Mouse (Mus musculus): ENCODE measurements around the gene 4632433K11Rik.
A peak's percentile ranks its signal among the peaks of the same experiment; 100 is the strongest.
"Not testable (repeated sequence)": the region's sequence is repeated elsewhere in the genome, so short reads cannot be mapped to it uniquely, and the experiment has no call there.

The 4632433K11Rik gene

GRCm38 (mm10) chr7:5056651-5057263 is 22.8 kb downstream of the 4632433K11Rik start:
- no peak for DNase-seq (ENCODE audit: low spot score in 2 of 2)

- no peak for DNase-seq (ENCODE audit: low spot score in 2 of 2)
These were observed 23.5 kb downstream of the 4632433K11Rik start for GRCm38 (mm10) chr7:5057381-5057780.

- peak in 1 of 2 experiments; percentile 37 for DNase-seq (ENCODE audit: low spot score in 2 of 2)
These were observed 23.9 kb downstream of the 4632433K11Rik start for GRCm38 (mm10) chr7:5057804-5058203.

DNA sequence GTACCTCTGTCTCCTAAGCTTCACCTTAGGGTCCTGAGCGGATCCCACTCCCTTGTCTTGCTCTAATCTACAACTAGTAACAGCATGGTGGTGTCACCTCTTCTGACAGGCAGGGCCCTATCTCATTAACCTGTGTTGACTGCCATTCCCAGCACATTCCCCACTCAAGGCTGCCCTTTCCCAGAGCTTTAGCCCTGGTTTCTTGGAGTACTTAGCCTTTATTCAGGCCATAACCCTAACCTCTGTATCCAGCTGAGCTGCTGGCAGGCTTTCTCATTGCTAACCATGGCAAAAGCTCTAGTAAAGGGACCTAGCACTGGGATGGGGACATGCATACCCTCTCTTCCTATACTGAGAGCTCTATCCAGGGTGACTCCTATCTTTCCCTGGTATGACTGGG is 24.7 kb downstream of the 4632433K11Rik start:
- DNase-seq (ENCODE audit: low spot score in 2 of 2): no peak

- no peak for DNase-seq (ENCODE audit: low spot score in 2 of 2)
These were observed 25.5 kb downstream of the 4632433K11Rik start for GRCm38 (mm10) chr7:5059421-5059820.

DNA sequence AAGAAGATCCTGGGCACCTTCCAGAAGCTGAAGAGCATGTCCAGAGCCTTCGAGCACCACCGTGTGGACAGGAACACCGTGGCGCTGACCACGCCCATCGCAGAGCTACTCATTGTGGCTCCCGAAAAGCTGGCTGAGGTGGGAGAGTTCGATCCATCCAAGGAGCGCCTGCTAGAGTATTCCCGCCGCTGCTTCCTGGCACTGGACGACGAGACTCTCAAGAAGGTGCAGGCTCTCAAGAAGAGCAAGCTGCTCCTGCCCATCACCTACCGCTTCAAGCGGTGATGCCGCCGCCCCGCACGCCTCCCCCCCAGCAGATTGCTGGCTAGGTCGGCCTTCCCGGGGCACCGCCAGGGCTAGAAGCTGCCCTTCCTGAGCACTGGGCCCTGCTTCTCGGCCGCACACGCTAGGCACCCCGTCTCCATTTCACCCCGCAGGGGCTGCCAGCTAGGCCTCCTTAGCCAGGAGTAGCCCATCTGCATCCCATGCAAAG is 26.4 kb downstream of the 4632433K11Rik start:
- peak; percentile 51 to 64 for DNase-seq (ENCODE audit: low spot score in 2 of 2)

- DNase-seq (ENCODE audit: low spot score in 2 of 2): peak; percentile 97 to 99
These were observed 27.2 kb downstream of the 4632433K11Rik start for GRCm38 (mm10) chr7:5060944-5061773.

DNA sequence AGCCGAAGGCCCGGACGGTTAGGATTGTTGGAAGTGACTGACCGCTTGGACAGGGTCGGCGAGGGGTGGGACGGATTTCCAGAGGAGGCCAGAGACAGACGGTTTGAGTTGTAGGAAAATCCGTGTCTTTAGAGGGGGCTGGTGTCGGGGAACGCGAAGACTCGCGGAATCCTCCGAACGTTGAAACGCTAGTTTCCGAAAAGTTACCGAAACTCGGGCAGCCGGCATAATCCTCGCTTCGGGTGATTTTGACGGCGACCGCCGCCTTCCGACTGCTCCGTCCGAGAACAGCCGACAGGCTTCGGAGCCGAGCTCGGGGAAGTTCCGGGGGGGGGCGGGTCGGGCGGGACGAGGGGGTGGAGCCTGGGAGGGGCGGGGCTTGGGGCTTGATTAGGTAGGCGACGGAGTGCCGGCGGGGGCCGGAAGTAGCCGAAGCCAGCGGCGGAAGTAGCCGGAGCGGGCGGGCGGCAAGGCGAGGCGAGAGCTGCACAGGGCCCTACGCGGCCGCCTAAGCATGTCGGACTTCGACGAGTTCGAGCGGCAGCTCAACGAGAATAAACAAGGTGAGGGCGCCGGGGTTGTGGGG is 27.9 kb downstream of the 4632433K11Rik start, which contains the start of gene U2af2:
Gene U2af2, plus strand, starts transcription at position 370 of the 586 bp plus-strand sequence.
- DNase-seq (ENCODE audit: low spot score in 2 of 2): peak; percentile 92 to 95

DNA sequence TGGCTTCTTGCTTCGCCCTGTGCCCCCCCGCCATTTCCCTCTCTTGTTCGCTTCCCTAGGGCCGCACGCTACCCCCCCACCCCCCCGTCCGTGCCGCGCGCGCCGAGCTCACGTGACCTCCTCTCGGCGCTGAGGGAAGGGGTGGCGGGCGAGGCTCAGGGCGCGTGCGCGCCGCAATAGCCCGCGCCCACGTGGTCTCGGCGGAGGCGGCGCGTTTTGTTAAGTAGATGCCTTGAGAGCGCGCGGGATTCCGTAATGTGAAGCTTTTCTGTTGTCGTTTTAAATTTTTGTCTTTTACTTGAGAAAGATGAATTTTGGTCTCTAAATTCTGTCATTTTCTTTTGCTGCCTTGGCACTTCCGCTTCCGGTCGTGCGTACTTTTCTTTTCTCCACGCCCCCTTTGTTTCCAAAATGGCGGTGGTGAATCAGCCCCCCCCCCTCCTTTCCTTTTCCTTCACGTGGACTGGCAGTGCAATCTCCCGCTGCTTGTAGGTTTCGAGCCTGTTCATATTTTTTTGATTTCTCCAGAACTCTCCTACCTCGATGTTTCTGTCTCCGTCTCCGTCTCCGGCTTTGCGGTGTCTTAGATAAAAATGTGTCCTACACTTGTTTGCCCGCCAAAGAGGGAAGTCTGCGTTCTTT is 28.6 kb downstream of the 4632433K11Rik start:
- peak; percentile 68 to 69 for DNase-seq (ENCODE audit: low spot score in 2 of 2)

DNA sequence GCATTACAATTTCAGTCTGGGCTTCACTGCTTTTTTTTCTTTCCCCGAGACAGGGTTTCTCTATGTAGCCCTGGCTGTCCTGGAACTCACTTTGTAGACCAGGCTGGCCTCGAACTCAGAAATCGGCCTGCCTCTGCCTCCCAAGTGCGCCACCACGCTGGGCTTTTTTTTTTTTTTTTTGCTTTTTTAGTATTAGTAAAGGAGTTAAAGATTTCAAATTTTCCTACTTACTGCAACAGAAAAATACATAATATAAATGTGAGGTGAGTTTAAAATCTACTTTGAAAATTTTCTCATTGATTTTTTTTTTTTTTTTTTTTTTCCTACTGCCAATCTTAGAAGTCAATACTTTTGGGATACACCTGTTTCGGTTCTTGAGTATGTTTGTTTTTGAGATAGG is 31.0 kb downstream of the 4632433K11Rik start:
- no peak for DNase-seq (ENCODE audit: low spot score in 2 of 2)

DNA sequence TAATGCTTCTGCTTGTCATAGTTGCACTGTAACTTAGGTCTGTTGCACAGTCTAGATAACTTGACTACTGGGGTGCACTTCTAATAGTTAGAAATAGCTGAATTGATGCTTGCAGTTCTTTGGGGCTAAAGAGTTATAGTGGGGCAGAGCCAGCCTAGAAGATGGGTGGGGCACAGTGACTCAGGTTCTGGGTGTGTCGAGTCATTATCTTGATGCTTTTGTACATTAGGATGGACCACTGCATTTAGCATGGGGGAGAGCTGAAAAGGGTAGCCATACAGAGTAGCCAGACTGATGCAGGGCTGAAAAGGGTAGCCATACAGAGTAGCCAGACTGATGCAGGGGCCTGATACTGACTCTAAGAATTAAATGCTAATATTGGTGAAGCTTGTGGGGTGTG is 39.7 kb downstream of the 4632433K11Rik start:
- DNase-seq (ENCODE audit: low spot score in 2 of 2): no peak

- no peak for DNase-seq (ENCODE audit: low spot score in 2 of 2)
These were observed 41.1 kb downstream of the 4632433K11Rik start for GRCm38 (mm10) chr7:5074984-5075383.

DNA sequence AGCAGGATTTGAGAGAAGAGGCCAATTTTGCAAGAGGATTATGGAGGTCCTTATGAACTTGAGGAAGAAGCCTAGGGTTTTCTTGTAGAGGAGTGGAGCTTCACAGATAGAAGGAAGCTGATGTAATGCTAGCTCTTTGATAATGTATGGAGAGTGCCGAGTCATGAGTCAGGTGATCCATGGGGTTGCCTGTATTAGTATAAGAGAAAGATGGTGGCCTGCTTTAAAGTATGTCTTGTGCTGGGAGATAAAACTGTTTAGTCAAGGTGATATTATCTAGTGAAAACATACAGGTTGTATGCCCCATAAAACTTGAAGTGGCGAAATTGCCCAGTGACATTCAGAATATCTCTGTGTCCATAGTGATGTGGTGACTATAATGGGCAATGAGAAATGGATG is 43.0 kb downstream of the 4632433K11Rik start:
- no peak for DNase-seq (ENCODE audit: low spot score in 2 of 2)

DNA sequence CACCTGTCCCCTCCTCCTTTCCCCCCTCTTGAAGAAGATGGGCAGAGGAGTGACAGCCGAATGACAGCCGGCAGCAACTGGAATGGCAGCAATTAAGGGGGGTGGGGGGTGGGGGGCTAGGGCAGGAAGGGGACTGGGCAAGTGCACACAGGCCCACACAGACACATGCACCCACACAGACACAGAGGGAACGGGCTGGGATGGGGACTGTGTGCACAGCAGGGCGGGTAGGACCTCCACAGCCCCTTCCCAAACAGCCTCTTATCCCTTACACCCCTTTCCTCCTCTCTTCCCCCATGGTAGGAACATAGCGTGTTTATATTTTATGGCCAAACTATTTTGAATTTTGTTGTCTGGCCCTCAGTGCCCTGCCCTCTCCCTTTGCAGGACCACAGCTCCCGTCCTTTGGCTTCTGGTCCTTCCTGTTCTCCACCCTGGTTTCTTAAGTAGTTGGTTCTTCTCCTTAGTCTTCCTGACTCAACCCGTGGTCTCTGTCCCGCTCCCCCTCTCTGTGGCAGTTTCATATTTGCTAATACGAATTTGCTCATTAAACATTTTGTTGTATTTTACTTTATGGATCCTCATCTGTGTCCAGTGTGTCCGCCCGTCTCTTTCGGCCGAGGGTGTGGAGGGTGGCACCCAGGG is 45.6 kb downstream of the 4632433K11Rik start:
- not testable (repeated sequence) for DNase-seq (ENCODE audit: low spot score in 2 of 2)

GRCm38 (mm10) chr7:5080010-5080751 is 46.3 kb downstream of the 4632433K11Rik start, which contains the start of gene Epn1:
TSS of gene Epn1 (plus strand) at chr7:5080235.
- peak; percentile 93 to 97 for DNase-seq (ENCODE audit: low spot score in 2 of 2)

DNA sequence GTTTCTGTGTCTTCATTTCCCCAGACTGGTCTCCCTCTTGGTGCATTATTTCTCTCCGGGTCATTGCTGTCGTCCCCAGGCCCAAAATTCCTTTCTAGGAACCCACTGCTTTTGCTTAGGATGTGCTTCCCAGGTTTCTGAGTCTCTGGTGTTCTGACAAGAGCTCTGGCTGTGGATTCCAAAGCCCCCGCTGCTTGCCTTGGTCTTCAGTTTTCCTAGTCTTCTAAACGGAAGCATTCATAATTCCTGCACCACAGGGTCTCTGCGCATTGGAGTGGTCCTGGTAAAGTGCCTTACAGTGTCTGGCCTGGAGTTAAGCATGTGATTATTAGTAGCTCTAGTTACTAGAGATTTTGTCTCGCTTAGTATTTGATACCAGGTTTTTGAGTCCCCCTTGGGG is 46.9 kb downstream of the 4632433K11Rik start:
- DNase-seq (ENCODE audit: low spot score in 2 of 2): no peak

- DNase-seq (ENCODE audit: low spot score in 2 of 2): no peak
These were observed 47.3 kb downstream of the 4632433K11Rik start for GRCm38 (mm10) chr7:5081241-5081640.

DNA sequence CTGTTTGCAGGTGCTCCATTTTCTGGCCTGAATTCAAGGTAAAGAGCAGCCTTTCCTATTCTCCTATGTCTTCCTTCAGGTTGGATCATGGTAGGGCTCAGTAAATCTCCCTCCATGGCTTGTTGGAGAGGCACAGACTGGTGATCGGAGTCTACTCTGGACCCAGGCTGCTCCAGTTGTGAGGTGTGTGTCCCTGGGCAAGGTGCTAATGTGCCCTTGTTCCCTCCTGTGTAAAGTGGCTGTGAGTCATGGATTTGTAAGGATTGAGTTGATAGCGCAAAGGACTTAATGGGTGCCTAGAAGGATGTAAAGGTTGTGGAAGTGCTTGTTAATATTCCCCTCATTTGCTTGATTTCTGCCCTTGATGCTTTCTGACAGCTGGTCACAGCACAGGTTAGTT is 48.0 kb downstream of the 4632433K11Rik start:
- no peak for DNase-seq (ENCODE audit: low spot score in 2 of 2)

- DNase-seq (ENCODE audit: low spot score in 2 of 2): no peak
These were observed 49.6 kb downstream of the 4632433K11Rik start for GRCm38 (mm10) chr7:5083325-5084105.
